Mouse (Mus musculus) kidney, adult 2 months (tissue): ENCODE data around the gene Gm21976.

ENCODE experiments used
- CTCF ChIP-seq: fragments of 200-500 bp; conservative IDR thresholded peaks from 2 replicates; pipeline ENCODE4 v1.5.1; 2011; ENCODE audit warnings: low read depth, mild to moderate bottlenecking, control low read depth, low read length, moderate library complexity, mixed read lengths; ENCODE audit not compliant: insufficient read depth, insufficient read length
- POLR2A ChIP-seq: fragments of 200-500 bp; IDR thresholded peaks from one replicate; pipeline ENCODE4 v1.6.1; 2011; ENCODE audit warnings: low read depth, low read length, control low read depth

DNA sequence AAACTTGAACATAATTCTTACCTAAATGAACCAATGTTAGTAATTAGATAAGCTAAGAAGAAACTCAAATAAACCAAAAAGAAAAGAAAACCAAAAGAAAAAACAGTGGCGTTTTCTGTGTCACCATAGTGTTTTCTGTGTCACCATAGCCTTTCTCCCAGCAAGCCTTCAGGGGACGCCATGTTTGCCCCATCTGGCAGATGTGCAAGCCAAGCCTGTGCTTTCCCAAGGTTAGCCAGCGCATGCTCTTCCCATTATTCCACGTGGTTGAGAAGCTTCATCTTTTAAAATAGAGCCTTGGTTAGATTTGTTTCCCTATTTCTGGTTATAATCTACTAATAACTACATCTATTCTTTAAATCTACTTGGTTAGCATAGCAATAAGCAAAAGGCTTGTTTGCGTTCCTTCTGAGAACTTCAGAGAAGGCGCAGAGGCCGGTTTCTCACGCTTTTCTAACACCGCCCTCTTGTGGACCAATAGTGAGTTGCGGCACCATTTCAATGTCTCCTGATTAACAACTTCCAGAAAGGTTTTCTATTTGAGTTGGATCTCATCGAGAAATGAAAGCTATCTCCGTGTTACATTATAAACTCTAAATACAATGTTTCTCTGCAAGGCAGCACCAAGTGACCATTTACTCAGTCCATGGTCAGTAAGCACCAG, 39.6 kb upstream of the Gm21976 start:
- TF ChIP-seq CTCF (peak; percentile 77), POLR2A (no peak)
